Mouse (Mus musculus): ENCODE results near the gene Cyp4f18. TPM values are rescaled to one million over a fixed set of nuclear protein-coding genes. Genes with fewer than 3 reads are reported as not detected.
A peak's percentile ranks its signal among the peaks of the same experiment; 100 is the strongest.

Cyp4f18 gene
- polyA plus RNA-seq, 1 experiment from 2014 or later: 0.23 TPM

DNA sequence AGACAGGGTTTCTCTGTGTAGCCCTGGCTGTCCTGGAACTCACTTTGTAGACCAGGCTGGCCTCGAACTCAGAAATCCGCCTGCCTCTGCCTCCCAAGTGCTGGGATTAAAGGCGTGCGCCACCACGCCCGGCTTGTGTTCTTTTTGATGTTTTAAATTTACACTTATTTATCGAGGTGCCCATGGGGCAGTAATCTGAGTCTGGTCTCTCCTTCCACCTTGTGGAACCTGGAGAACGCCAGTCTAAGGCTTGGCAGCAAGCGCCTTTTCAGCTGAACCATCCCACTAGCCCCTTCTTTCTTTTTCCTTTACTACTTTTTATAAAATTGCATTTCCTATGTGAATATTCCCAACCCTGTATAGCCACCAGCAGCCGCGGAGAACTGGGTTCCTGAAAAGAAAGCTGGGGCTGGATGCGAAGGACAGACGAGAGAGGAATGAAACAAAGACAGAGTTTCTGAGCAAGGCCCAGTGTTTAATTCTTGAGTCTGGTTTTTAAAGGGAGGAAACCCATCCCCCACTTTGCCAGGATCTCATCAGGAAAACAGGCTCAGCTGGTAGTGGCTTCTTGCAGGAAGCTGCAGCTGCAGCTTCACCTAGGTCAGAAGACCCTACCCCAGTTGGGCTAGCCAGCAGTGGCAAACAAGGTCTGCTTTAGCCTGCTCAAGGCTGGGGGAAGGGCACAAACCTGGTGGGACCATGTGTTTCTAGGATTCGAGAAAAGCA lies 57.8 kb downstream of the Cyp4f18 start:
- Histone ChIP-seq H3K36me3 (ENCODE audit: control insufficient read depth, insufficient read depth, low read length) (no peaks in the 10 kb centered on the region), H3K9me3 (replicated peaks; ENCODE audit: control insufficient read depth, low read length) (peaks cover 6% of the 10 kb centered on the region), H3K9ac (ENCODE audit: low read length) (peak overlapping the region; percentile 84), H3K27ac (ENCODE audit: low read depth, low read length) (no peak overlapping the region), H3K4me3 (ENCODE audit: low read depth, low read length) (peak overlapping the region; percentile 65), H3K4me2 (ENCODE audit: low read length) (peak overlapping the region; percentile 69), H3K4me1 (ENCODE audit: control insufficient read depth, insufficient read depth, low read length) (peaks cover 11% of the 10 kb centered on the region), H3K27me3 (replicated peaks; ENCODE audit: control insufficient read depth, insufficient read depth, low read length) (no peaks in the 10 kb centered on the region)
- 38% methylated on average over 14 of the region's 14 CpGs for WGBS
- ATAC-seq (no peak), DNase-seq (ENCODE audit: low spot score) (peak; percentile 15)

DNA sequence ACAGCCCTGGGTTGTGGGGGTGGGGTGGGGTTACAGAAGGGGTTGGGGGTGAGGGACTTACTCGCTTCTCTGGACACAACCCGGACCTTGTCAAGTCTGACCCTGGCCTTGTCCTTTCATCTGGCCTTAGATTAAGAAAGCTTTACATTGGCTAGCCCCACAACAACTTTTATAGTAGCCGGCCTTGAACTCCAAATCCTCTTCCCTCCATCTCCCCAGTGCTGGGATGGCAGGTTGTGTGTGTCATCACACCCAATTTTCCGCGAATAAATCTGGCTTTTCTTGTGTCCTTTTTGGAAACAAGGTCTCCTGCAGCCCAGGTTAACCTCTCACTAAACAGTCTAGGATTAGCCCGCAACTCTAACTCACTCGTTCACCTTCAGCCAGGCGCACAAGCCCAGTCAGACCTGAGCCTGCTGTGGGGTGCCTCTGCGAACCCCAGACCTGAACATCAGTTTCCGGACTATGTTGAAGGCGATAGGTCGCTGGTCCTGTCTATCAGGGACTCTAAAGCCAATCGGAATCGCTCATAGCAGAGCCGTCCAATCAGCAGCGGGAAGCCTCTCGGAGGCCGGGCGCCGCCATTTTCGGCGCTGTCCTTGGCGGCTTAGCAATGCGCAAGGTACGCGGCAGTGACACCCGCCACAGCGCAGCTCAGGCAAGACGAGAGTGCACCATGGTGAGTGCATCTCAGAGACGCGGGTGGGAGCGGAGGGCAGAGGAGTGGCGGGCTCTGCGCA lies 58.8 kb downstream of the Cyp4f18 start, which contains the start of gene Zfp961:
Gene Zfp961 (plus strand): TSS at position 557 of the 740 bp plus-strand sequence.
- peaks cover 6% of the 10 kb centered on the region for H3K9me3 ChIP-seq (replicated peaks; ENCODE audit: control insufficient read depth, low read length)
- ATAC-seq (peak; percentile 100), DNase-seq (ENCODE audit: low spot score) (peak; percentile 99)
- peaks cover 11% of the 10 kb centered on the region for H3K4me1 ChIP-seq (ENCODE audit: control insufficient read depth, insufficient read depth, low read length)
- no peaks in the 10 kb centered on the region for H3K36me3 ChIP-seq (ENCODE audit: control insufficient read depth, insufficient read depth, low read length)
- peak within 1 kb of the TSS; percentile 84 for H3K9ac ChIP-seq (ENCODE audit: low read length)
- H3K4me3 ChIP-seq (ENCODE audit: low read depth, low read length): peak within 1 kb of the TSS; percentile 65
- H3K4me2 ChIP-seq (ENCODE audit: low read length): peak within 1 kb of the TSS; percentile 69
- no peaks in the 10 kb centered on the region for H3K27me3 ChIP-seq (replicated peaks; ENCODE audit: control insufficient read depth, insufficient read depth, low read length)
- peak within 1 kb of the TSS; percentile 88 for H3K27ac ChIP-seq (ENCODE audit: low read depth, low read length)
- WGBS: 4% methylated on average over 34 of the region's 34 CpGs

DNA sequence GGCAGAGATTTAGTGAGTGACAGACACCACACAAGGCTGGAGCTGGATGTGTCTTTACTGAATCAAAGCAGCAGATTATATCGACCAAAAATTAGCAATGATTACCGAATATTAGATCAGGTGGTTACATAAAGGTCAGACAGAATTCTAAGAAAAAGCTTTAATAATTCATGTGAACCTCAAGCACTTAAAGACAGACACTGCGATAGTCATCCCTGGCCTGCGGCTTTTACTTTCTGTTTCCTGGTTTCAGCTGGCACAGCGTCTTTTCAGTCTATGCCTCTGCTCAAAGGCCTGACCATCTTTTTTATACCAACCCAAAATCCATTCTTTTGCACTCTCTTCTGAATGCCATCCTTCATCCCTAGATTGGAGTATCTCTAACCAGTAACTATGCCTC lies 60.8 kb downstream of the Cyp4f18 start:
- Histone ChIP-seq H3K4me1 (ENCODE audit: control insufficient read depth, insufficient read depth, low read length) (peaks cover 11% of the 10 kb centered on the region), H3K4me3 (ENCODE audit: low read depth, low read length) (no peak overlapping the region), H3K27me3 (replicated peaks; ENCODE audit: control insufficient read depth, insufficient read depth, low read length) (no peaks in the 10 kb centered on the region), H3K9ac (ENCODE audit: low read length) (no peak overlapping the region), H3K4me2 (ENCODE audit: low read length) (no peak overlapping the region), H3K9me3 (replicated peaks; ENCODE audit: control insufficient read depth, low read length) (no peaks in the 10 kb centered on the region), H3K27ac (ENCODE audit: low read depth, low read length) (no peak overlapping the region), H3K36me3 (ENCODE audit: control insufficient read depth, insufficient read depth, low read length) (no peaks in the 10 kb centered on the region)
- DNase-seq (ENCODE audit: low spot score) (no peak), ATAC-seq (no peak)
- WGBS: 94% methylated on average over 5 of the region's 5 CpGs

DNA sequence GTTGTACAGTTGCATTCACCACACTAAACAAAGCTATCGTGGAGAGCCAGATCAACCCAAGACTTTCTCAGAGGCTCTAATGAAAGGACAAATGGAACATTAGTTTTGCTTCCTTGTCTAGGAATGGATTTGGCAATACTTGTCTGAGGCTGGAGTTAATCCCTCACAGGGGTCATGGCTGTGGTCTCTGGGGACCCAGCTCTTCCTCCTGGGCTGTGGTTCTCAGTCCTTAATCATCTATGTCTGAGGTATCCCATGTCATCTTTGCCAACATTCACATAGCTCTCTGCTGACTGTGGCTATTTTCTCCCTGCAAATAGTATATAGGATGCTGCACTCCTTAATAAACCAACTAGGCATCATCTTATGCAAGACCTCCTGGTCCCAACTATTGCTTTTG lies 67.7 kb downstream of the Cyp4f18 start:
- Histone ChIP-seq H3K4me3 (ENCODE audit: low read depth, low read length) (no peak overlapping the region), H3K4me2 (ENCODE audit: low read length) (no peak overlapping the region), H3K9me3 (replicated peaks; ENCODE audit: control insufficient read depth, low read length) (no peaks in the 10 kb centered on the region), H3K9ac (ENCODE audit: low read length) (no peak overlapping the region), H3K4me1 (ENCODE audit: control insufficient read depth, insufficient read depth, low read length) (no peaks in the 10 kb centered on the region), H3K27me3 (replicated peaks; ENCODE audit: control insufficient read depth, insufficient read depth, low read length) (no peaks in the 10 kb centered on the region), H3K36me3 (ENCODE audit: control insufficient read depth, insufficient read depth, low read length) (no peaks in the 10 kb centered on the region), H3K27ac (ENCODE audit: low read depth, low read length) (no peak overlapping the region)
- ATAC-seq (no peak), DNase-seq (ENCODE audit: low spot score) (no peak)
- 75% methylated on average over 1 of the region's 1 CpGs for WGBS

DNA sequence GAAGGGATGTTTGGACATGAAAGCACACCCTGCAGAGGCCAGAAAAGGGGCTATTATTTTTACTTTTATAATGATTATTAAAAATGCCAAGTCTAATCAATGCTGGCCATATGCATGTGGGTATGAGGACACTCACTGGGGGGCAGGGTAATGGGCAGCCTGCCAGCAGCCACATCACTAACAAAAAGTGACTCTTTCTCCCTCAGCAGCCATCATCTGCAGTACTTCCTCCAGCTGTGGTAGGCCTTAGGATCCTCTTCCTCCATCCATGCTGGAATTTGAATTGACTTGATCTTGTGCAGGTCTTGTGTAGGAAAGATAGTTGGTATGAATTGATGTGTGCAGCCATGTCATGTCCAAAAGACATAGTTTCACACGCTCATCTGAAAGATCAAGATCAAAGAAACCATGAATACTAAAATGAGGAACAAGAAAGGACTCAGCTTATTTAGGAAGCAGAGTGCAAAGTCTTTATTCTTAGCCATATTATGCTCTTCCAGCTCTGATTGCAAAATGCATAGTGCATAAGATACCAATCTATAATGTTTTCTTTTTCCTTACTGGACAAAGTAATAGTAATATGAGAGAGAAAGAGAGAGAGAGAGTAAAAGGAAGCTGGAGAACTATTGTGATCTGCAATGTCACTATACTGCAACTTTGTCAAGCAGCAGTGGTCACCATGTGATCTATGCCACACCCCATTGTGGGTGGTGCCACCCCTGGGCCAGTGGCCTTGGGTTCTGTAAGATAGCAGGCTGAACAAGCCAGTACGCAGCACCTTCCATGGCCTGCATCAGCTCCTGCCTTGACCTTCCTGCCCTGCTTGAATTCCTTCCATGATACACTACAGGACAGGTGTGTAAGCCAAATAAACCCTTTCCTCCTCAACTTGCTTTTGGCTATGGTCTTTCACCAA lies 68.9 kb downstream of the Cyp4f18 start:
- WGBS: 82% methylated on average over 2 of the region's 2 CpGs
- DNase-seq (ENCODE audit: low spot score): no peak

More for the DNA sequence above, 68.9 kb downstream of the Cyp4f18 start:
- no peaks in the 10 kb centered on the region for H3K4me1 ChIP-seq (ENCODE audit: control insufficient read depth, insufficient read depth, low read length)
- H3K4me3 ChIP-seq (ENCODE audit: low read depth, low read length): no peak overlapping the region
- no peak for ATAC-seq
- no peaks in the 10 kb centered on the region for H3K9me3 ChIP-seq (replicated peaks; ENCODE audit: control insufficient read depth, low read length)
- H3K9ac ChIP-seq (ENCODE audit: low read length): no peak overlapping the region
- no peak overlapping the region for H3K4me2 ChIP-seq (ENCODE audit: low read length)
- no peak overlapping the region for H3K27ac ChIP-seq (ENCODE audit: low read depth, low read length)
- H3K36me3 ChIP-seq (ENCODE audit: control insufficient read depth, insufficient read depth, low read length): no peaks in the 10 kb centered on the region
- no peaks in the 10 kb centered on the region for H3K27me3 ChIP-seq (replicated peaks; ENCODE audit: control insufficient read depth, insufficient read depth, low read length)

Other genes starting within 250 kb of the Cyp4f18 start
- gene Zfp709, start 127.6 kb downstream of the Cyp4f18 start, polyA plus RNA-seq (2014; fragmentation: Nextera tagmentation; extraction: Ambion mirVana): 9.1 and 9.3 TPM in 2 replicates
- 15.4 and 19.7 TPM in 2 replicates for gene Zfp882, start 101.0 kb downstream of the Cyp4f18 start, polyA plus RNA-seq (2014; fragmentation: Nextera tagmentation; extraction: Ambion mirVana)
- 31.6 and 32.1 TPM in 2 replicates for gene Zfp617, start 101.0 kb downstream of the Cyp4f18 start, polyA plus RNA-seq (2014; fragmentation: Nextera tagmentation; extraction: Ambion mirVana)
- 26.2 and 27.8 TPM in 2 replicates for gene Zfp961, start 58.6 kb downstream of the Cyp4f18 start, polyA plus RNA-seq (2014; fragmentation: Nextera tagmentation; extraction: Ambion mirVana)
- gene Olfr372, start 31.6 kb upstream of the Cyp4f18 start, polyA plus RNA-seq (2014; fragmentation: Nextera tagmentation; extraction: Ambion mirVana): not detected in 2 replicates
- gene Olfr373, start 73.6 kb upstream of the Cyp4f18 start, polyA plus RNA-seq (2014; fragmentation: Nextera tagmentation; extraction: Ambion mirVana): not detected in 2 replicates
- 0.04 TPM in 1 of 2 replicates, not detected in the other for gene Olfr374, start 97.4 kb upstream of the Cyp4f18 start, polyA plus RNA-seq (2014; fragmentation: Nextera tagmentation; extraction: Ambion mirVana)
- 247 and 252 TPM in 2 replicates for gene Tpm4, start 125.3 kb upstream of the Cyp4f18 start, polyA plus RNA-seq (2014; fragmentation: Nextera tagmentation; extraction: Ambion mirVana)
- gene Rab8a, start 151.6 kb upstream of the Cyp4f18 start, polyA plus RNA-seq (2014; fragmentation: Nextera tagmentation; extraction: Ambion mirVana): 85.6 and 86.7 TPM in 2 replicates
- gene Hsh2d, start 180.0 kb upstream of the Cyp4f18 start, polyA plus RNA-seq (2014; fragmentation: Nextera tagmentation; extraction: Ambion mirVana): not detected in 2 replicates
- gene Cib3, start 203.2 kb upstream of the Cyp4f18 start, polyA plus RNA-seq (2014; fragmentation: Nextera tagmentation; extraction: Ambion mirVana): not detected in 2 replicates
- gene Gm11034, start 204.0 kb upstream of the Cyp4f18 start, polyA plus RNA-seq (2014; fragmentation: Nextera tagmentation; extraction: Ambion mirVana): not detected in 2 replicates
- gene Fam32a, start 210.1 kb upstream of the Cyp4f18 start, polyA plus RNA-seq (2014; fragmentation: Nextera tagmentation; extraction: Ambion mirVana): 87.4 and 92.9 TPM in 2 replicates
- gene Ap1m1, start 230.4 kb upstream of the Cyp4f18 start, polyA plus RNA-seq (2014; fragmentation: Nextera tagmentation; extraction: Ambion mirVana): 214 TPM in 2 replicates

All from forebrain, embryonic 14.5 days (tissue).